Mouse (Mus musculus): ENCODE data around the gene Wdr95.

The Wdr95 gene

GRCm38 (mm10) chr5:149584154-149584655 lies 55.7 kb downstream of the Wdr95 start:
- no peak for DNase-seq

- DNase-seq, result no peak
Observed at GRCm38 (mm10) chr5:149585231-149585630, 56.8 kb downstream of the Wdr95 start.

DNA sequence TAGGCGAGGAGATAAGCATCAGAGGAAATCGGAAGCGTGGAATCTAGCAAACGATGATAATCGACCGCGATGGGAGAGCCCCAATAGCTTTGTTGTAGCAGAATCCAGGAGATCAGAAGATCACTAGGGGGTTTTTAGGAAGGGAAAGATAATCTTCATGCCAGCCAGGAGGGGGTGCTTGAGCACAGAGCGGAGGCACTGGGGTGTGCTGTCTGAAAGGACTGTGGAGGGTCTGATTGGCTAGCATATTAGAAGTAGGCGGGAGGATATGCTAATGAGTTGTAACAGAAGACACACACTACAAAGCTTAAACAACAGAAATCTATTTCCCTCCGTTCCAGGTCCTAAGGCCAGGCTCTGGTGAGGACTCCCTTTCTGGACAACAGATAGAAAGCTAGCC lies 57.4 kb downstream of the Wdr95 start:
- DNase-seq, result no peak

GRCm38 (mm10) chr5:149587327-149587895 lies 58.9 kb downstream of the Wdr95 start:
- DNase-seq, result no peak

DNA sequence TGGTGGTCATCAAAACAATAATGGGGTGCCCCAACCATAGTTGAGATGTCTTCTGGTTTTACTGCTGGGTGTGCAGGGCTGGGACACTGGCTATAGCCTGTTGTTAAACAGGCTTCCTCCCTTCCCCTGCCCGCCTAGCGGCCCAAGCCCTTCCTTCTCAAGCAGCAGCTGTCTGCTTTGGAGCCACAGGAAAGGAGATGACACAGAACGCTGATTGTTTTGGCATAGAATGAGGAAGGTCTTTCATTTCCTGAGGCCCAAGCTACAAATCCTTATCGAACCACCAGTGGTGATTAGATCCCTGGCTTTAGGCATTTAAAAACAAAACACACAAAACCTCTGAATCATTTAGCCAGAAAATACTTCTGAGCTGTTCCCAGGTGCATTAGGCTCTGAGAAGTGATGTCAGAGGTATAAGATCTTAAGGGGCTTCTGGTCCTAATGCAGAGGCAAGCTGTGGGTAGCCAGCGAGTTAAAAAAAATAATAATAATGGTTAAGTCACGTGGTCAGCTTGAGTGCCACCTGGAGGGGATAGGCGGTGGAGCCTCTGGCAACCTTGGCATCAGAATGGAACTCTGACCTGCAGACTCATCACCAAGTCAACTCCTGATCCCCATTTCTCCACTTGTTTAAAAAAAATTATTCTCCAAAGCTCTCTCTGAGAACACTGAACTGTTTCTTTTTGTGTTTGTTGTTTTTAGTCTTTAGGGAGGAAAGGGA lies 60.5 kb downstream of the Wdr95 start:
- DNase-seq, result no peak

DNA sequence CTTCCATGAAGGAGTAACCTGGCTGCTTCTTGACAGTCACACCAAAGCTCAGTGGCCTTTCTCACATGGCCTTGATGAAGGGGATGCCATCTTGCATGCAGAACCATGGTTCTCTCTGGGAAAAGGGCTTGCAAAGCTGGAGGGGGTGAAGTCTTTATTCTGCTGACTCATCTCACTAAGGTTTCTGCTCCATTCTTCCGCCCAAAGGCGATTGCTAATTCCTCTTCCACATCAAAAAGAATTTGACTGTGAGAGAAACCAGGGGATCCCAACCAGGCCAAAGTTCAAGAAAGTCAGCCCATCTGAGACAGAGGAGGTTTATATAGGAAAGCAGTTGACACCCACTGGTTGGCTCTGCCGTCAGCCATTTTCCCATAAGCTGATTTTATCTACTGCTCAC lies 61.5 kb downstream of the Wdr95 start:
- no peak for DNase-seq

GRCm38 (mm10) chr5:149594215-149594614 lies 65.7 kb downstream of the Wdr95 start:
- no peak for DNase-seq

DNA sequence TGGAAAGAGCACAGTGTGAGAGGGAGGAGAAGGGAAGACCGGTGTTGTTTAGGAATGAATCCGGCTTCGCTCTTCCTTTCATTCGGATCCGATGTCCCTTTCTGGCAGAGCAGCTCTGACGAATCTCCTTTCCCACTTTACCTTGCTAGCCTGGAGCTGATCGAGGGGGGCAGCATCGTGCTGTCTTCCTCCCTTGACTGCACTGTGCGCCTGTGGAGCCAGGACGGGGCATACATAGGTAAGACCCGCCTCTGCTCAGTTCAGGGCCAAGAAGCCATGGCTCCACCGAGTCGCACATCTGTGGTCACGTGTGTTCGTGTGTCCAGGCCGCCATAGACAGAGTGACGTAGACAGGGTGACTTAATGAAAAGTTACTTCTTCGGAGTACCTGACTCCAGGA lies 68.9 kb downstream of the Wdr95 start:
- no peak for DNase-seq

DNA sequence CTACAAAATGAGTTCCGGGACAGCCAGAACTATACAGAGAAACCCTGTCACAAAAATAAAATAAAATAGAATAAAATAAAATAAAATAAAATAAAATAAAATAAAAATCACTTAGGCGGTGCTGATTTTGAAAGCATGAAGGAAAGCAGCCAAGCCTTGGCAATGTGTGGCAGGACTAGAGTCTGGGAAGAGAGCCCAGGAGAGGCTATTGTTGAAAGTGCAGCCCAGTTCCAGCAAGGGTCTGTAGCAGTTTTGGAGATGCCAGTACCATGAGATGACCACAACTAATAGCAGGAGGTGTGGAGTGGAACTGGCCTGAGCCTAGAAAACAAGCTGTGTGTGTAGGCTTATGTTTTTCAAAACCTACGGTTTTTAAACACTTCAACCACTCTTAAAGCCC lies 73.5 kb downstream of the Wdr95 start:
- DNase-seq, result no peak

GRCm38 (mm10) chr5:149603241-149603640 lies 74.8 kb downstream of the Wdr95 start:
- DNase-seq, result no peak

DNA sequence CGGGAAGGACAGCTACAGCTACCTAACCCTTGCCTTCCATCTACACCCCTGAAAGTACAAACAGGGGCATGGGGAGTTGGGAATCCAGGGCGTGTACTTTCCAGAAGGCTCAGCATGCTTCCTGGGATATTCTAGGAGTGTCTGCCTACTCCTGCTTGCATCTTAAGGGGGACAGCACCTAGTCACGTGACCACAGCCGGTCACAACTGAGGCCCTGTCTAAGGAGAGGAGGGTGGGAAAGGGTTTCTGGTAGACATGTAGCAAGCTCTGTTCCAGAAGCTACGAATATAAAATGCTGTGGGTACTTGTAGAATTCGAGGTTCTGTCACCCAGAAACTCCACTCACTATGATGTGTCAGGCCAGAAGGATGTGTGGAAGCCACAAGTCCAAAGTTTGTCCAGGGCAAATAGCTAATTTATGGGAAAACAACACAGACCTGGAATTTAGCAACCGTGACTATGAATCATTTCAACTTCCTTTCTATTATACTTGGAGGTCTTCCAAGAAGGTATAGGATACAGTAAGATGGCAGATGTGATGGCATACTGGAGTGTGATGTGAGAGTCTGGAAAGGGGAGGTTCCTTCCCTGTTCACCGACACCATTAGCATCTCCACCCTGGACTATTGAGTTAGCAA lies 78.7 kb downstream of the Wdr95 start:
- no peak for DNase-seq

GRCm38 (mm10) chr5:149611476-149612164 lies 83.1 kb downstream of the Wdr95 start:
- peak; percentile 44 for DNase-seq

DNA sequence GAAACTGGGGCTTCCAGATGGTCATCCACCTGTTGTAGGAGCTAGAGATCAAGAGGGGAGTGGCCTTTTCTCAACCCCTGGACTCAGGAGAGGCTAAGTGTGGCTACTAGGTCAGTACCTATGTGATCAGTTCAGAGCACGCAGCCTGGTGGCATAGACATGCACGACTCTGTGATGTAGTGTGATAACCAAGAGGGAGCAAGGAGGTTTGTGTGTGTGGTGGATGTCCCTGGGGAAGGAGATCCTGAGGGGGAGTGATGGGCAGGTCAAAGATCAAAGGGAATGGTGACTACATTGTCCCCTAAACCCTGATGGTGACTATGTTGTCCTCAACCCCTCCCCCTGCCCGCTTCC lies 83.7 kb downstream of the Wdr95 start:
- DNase-seq, result no peak

- DNase-seq, result no peak
Observed at GRCm38 (mm10) chr5:149612740-149613139, 84.3 kb downstream of the Wdr95 start.

GRCm38 (mm10) chr5:149616138-149616537 lies 87.7 kb downstream of the Wdr95 start:
- peak; percentile 45 for DNase-seq

- DNase-seq, result peak; percentile 68
Observed at GRCm38 (mm10) chr5:149616817-149617216, 88.3 kb downstream of the Wdr95 start.

- DNase-seq, result no peak
Observed at GRCm38 (mm10) chr5:149617776-149618425, 89.4 kb downstream of the Wdr95 start.

DNA sequence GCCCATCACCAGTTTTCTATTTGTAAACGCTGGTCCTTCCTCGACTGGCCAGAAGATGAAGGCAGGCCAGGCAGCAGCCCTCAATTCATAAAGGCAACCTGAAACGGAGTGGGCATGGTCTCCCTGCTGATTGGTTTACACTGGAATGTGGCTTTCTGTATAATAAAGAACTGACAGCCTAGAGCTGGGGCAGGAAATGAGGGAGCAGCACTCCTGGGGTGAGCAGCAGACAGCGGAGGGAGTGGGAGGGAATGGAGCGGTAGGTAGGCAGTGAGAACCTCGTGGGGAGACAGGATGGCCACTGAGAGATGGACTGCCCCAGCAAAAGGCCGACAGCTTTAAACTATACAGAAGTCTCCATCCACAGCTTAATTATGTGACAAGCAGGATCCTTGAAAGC lies 93.7 kb downstream of the Wdr95 start:
- DNase-seq, result peak; percentile 26

DNA sequence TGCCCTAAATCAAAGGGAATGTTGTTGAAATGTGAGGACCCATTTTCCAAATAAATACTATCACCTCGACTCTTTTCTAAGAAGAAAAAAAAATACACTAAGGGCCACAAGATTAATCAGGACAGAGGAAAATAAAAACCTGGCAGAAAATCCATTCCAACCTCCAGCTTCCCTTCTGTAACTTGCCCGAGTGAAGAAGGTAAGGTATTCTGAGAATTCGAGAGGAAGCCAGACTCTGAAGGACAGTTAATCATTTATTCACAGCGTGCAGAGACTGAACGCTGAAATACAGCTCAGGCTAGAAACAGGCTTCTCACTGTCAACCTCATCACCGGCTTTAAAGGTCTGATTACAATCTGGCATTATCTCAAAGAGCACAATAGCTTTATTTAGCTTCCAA lies 94.2 kb downstream of the Wdr95 start:
- no peak for DNase-seq

GRCm38 (mm10) chr5:149623815-149624675 lies 95.6 kb downstream of the Wdr95 start:
- no peak for DNase-seq

- DNase-seq, result no peak
Observed at GRCm38 (mm10) chr5:149625547-149625946, 97.1 kb downstream of the Wdr95 start.

- no peak for DNase-seq
Observed at GRCm38 (mm10) chr5:149634409-149635035, 106.0 kb downstream of the Wdr95 start.
